Mouse (Mus musculus) 3T3-L1 (cell line): ENCODE measurements around the gene Hivep1.

Source experiments
- DNase-seq: peaks from one replicate; pipeline ENCODE4 v3.0.0-alpha.2; 2015; ENCODE audit warnings: low read depth, low spot score

Hivep1 gene

GRCm38 (mm10) chr13:42051961-42052695, at the start of gene Hivep1:
Gene Hivep1 (plus strand): TSS chr13:42052021.
- DNase-seq, result peak; percentile 42

GRCm38 (mm10) chr13:42015484-42016045, 36.3 kb upstream of the Hivep1 start:
- DNase-seq, result no peak

DNA sequence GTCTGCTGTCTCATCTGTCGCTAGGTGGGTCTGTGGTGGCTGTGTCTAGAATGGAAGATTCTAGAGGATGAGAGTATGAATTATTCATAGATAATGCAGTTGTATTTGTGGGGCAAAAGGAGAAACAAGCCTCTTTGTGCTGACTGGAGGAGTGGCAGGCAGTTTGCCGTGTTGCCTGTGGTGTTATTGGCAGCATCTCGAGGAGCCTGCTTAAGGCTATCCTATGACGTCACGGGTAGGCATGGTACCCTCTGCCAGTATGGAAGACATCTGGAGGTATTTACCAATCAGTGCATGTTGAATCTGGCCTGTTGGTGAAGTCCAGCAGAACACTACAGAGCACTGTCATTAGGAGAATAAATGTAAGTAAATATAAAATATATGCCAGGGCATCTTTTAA, 35.6 kb upstream of the Hivep1 start:
- no peak for DNase-seq

GRCm38 (mm10) chr13:42018356-42018755, 33.5 kb upstream of the Hivep1 start:
- DNase-seq, result no peak

GRCm38 (mm10) chr13:42041203-42041602, 10.6 kb upstream of the Hivep1 start:
- no peak for DNase-seq

DNA sequence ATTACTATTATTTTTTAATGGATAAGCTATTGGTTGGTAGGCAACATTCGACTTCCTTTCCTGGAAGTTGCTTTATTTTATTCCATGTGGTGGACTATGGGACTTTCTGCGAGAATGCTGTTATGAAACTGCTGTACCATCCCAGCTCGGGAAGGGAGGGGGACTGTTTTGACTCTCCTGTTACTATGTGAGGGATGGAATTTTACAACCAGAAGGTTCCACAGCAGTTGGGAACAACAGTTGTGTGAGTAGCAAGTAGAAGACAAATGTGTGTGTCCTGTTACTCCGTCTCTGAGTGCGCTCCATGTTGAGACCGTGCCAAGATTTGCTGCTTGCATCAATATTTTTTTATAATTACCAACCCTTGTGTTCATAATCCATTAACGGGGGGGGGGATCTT, 8.4 kb upstream of the Hivep1 start:
- DNase-seq, result no peak

DNA sequence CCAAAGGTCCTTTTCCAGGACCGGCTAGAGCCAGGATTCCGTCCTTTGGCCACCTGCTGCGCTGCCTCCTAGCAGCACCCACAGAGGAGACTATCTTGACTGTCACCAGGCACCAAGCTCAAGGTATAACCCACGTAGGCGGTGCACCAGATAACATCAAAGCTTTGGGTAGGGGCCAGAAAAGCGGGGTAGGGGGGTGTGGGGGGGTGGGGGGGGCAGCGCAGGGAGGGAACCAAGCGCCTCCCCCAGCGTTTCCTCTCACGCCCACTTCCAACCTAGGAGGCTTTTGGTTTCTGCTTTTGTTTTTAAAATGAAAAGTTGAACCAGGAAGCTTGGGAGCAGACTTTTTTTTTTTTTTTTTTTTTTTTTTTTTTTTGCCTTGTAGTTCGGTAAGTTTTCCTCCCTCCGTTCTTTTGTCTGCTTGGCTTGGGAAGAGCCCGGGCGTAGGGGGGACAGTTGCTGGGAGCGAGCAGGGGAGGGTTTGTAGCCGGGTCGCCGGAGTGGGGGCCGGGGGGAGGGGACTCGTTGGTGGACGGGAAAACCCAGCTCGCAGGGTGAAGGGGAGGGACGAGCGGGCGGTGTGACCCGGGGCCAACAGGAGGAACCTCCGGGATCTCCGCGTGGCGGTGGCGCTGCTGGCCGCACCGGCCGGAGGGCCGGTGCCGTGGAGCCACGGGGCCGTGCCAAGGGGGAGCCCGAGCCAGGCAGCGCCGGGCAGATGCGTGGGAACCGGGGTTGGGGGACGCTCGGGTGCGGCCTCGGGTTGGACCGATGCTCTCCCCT, 2.6 kb upstream of the Hivep1 start:
- peak; percentile 43 for DNase-seq

DNA sequence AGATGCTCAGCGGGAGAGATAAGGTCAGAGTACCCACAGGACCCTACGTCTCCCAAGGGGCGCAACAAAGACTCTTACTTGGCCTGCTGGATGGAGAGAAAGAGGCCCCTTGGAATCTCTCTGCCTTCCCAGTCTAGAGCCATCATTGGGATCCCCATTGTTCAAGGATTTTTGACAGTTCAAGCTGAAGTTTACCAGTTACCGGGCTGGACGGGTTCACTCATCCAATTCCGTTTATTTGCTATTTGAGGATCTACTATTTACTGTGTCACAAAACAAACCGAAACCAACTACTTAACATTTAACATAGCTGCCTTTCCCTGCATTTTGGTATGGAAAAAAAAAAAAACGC, 2.1 kb upstream of the Hivep1 start:
- DNase-seq, result peak; percentile 55

GRCm38 (mm10) chr13:42050160-42050559, 1.7 kb upstream of the Hivep1 start:
- no peak for DNase-seq

- DNase-seq, result no peak
Observed at GRCm38 (mm10) chr13:42050880-42051201, 980 bp upstream of the Hivep1 start.

- peak; percentile 94 for DNase-seq
Observed at GRCm38 (mm10) chr13:42051202-42051906, 467 bp upstream of the Hivep1 start.

- peak; percentile 90 for DNase-seq
Observed at GRCm38 (mm10) chr13:42052696-42053541, 1.1 kb downstream of the Hivep1 start.

DNA sequence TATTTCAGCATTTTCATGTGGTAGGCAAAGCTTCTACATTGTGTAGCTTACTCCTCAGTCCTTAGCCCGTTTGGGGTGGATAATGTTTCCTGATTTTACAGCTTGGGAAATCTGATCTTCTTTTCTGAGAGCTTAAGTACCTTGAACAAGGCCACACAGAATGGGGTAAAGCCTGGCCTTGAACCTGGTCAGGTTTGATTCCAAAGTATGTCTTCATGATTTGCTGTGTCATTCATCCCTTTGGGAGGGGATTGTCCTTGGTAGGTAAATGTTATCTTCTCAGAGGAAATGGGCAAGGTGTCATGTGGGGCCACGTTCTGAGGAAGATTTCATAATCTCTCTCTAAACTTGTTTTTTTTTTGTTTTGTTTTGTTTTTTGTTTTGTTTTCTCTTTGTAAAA, 1.8 kb downstream of the Hivep1 start:
- DNase-seq, result no peak

GRCm38 (mm10) chr13:42054138-42054537, 2.3 kb downstream of the Hivep1 start:
- DNase-seq, result no peak

DNA sequence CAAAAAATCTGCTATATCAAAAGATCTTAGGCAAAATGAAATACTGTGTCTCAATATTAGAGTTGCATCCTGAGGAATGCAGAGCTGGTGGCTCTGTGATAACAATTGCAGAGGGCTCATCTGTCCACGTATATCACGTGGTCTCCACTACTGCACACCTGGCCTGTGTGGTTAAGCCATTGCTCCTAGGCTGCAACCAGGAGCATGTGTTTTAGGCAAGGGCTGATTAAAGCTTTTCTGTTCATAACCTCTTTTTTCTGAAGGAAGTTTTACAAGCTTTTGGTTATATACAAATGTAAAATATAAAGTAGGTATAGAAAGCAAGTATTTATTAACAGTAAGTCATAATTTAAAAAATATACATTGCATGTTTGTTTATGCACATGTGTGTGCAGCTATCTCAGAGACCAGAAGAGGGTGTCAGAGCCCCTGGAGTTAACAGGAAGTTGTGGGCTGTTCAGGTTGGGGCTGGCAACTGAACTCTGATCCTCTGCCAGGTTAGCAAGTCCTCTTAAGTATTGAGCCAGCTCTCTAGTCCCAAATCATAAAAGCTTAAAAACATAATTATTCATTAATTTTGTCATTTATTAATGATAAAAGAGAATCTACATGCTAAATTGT, 5.0 kb downstream of the Hivep1 start:
- no peak for DNase-seq

DNA sequence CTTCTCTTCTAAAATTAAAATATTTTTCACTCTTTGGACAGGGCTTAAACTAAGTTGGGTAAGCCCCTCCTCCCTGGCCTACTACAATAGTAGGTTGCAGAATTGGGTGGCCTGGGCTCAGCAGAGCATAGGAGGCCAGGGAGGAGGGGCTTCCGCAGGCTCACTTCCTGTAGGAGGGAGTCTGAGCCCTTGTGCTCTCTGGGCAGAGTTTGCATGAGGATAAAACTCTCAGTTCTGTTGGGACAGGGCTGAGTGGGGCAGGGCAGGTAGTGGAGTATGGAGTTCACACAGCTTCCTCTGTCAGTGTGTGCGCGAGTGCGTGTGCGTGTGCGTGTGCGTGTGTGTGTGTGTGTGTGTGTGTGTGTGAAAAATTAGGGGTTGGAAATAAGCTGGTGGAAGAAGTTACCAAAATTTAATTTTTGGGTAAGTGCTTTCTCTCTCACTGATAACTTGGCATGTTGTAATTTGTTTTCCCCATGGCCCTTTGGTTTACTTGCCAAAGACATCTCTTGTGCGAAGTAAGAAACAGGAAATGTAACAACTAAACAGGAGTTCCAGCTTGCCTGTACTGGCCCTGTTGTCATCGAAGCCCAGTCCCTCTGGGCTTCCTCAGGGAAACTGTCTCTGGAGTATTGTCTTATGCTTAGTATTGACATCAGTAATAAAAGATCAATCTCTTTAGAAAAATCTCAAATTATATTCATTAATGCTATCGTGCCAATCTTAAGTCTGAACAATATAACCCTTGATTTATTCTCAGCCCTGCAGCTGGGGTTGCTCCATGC, 9.2 kb downstream of the Hivep1 start:
- no peak for DNase-seq

DNA sequence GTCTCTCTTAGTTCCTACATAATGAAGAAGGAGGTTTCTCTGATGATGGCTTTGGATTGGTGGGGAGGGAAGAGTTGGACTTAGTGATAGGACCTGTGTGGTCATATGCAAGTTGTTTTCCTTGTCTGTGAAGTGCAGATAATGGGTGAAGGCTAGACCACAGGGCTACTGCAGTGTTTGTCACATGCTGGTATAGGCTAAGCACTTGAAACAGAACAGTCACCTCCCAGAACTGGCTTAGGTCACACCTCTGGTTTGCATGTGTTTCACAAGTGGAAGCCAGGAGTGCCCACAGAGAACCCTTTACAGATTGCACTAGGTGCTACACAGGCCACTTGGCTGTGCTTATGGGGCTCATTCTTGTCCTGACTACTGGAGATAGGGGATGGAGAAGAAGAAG, 12.4 kb downstream of the Hivep1 start:
- no peak for DNase-seq

GRCm38 (mm10) chr13:42070236-42070635, 18.4 kb downstream of the Hivep1 start:
- DNase-seq, result no peak

DNA sequence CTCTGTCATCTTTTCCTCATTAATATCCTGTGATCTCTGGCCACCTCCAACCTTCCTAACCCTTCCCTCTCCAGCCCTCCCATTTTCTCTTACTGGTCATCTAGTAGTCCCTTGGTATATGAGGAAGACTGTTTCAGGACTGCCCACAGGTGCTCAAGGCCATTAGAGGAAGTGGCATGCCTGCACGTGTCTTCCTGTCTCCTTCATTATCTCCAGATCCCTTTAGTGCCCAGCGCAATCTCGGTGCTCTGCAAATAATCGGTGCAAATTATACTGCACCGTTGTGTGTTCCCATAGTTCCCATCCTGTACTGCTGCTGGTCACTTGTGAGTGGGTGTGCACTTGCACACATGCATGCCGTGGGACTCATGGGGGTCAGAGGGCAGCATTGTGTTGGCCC, 19.2 kb downstream of the Hivep1 start:
- DNase-seq, result no peak

DNA sequence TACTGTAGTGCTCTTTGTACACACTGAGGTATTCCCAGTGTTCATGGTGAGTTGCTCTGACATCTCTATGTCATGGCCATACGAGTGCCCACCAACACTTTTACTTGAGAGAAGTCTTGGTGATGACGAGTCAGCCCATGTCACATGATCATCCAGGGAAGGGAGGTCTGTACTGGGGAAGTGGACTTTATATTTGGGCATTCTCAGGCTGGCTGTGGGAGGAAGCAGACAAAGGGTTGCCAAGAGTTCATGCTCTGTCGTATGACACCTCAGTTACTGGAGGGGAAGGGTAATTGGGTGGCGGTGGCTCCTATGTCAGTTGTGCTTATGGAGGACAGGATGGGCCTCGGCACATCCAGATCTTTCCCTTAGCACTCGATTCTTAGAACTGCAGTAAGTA, 21.5 kb downstream of the Hivep1 start:
- peak; percentile 25 for DNase-seq
